Mouse (Mus musculus): ENCODE data around the gene Snu13. TPM values are rescaled to one million over a fixed set of nuclear protein-coding genes. Genes with fewer than 3 reads are reported as not detected.

The Snu13 gene
- polyA plus RNA-seq, 1 experiment from 2014 or later = 246 TPM

Other genes starting within 250 kb of the Snu13 start
- 12.5 and 14.5 TPM in 2 replicates for gene Tef, start 245.2 kb downstream of the Snu13 start, polyA plus RNA-seq (2015; fragmentation: Nextera tagmentation; extraction: Ambion mirVana)
- gene Tob2, start 188.8 kb downstream of the Snu13 start, polyA plus RNA-seq (2015; fragmentation: Nextera tagmentation; extraction: Ambion mirVana) = 25.3 and 28.6 TPM in 2 replicates
- gene Phf5a, start 175.7 kb downstream of the Snu13 start, polyA plus RNA-seq (2015; fragmentation: Nextera tagmentation; extraction: Ambion mirVana) = 119 and 122 TPM in 2 replicates
- gene Aco2, start 175.3 kb downstream of the Snu13 start, polyA plus RNA-seq (2015; fragmentation: Nextera tagmentation; extraction: Ambion mirVana) = 288 and 307 TPM in 2 replicates
- 83.9 and 85.0 TPM in 2 replicates for gene Polr3h, start 121.4 kb downstream of the Snu13 start, polyA plus RNA-seq (2015; fragmentation: Nextera tagmentation; extraction: Ambion mirVana)
- 11.2 and 12.4 TPM in 2 replicates for gene Csdc2, start 110.8 kb downstream of the Snu13 start, polyA plus RNA-seq (2015; fragmentation: Nextera tagmentation; extraction: Ambion mirVana)
- 21.5 and 22.1 TPM in 2 replicates for gene Pmm1, start 86.7 kb downstream of the Snu13 start, polyA plus RNA-seq (2015; fragmentation: Nextera tagmentation; extraction: Ambion mirVana)
- not detected in 2 replicates for gene 1700029P11Rik, start 67.1 kb downstream of the Snu13 start, polyA plus RNA-seq (2015; fragmentation: Nextera tagmentation; extraction: Ambion mirVana)
- gene Xrcc6, start 59.8 kb downstream of the Snu13 start, polyA plus RNA-seq (2015; fragmentation: Nextera tagmentation; extraction: Ambion mirVana) = 72.1 and 78.4 TPM in 2 replicates
- 17.1 and 19.6 TPM in 2 replicates for gene Desi1, start 13.7 kb downstream of the Snu13 start, polyA plus RNA-seq (2015; fragmentation: Nextera tagmentation; extraction: Ambion mirVana)
- gene 4930407I10Rik, start 11.6 kb upstream of the Snu13 start, polyA plus RNA-seq (2015; fragmentation: Nextera tagmentation; extraction: Ambion mirVana) = not detected in 2 replicates
- not detected in 2 replicates for gene Mei1, start 22.4 kb upstream of the Snu13 start, polyA plus RNA-seq (2015; fragmentation: Nextera tagmentation; extraction: Ambion mirVana)
- 9.8 and 11.6 TPM in 2 replicates for gene Ccdc134, start 80.3 kb upstream of the Snu13 start, polyA plus RNA-seq (2015; fragmentation: Nextera tagmentation; extraction: Ambion mirVana)
- gene Srebf2, start 99.6 kb upstream of the Snu13 start, polyA plus RNA-seq (2015; fragmentation: Nextera tagmentation; extraction: Ambion mirVana) = 138 and 141 TPM in 2 replicates
- 0.06 and 0.09 TPM in 2 replicates for gene Shisa8, start 165.2 kb upstream of the Snu13 start, polyA plus RNA-seq (2015; fragmentation: Nextera tagmentation; extraction: Ambion mirVana)
- gene Tnfrsf13c, start 176.8 kb upstream of the Snu13 start, polyA plus RNA-seq (2015; fragmentation: Nextera tagmentation; extraction: Ambion mirVana) = 0.09 and 0.11 TPM in 2 replicates
- 36.3 and 43.6 TPM in 2 replicates for gene Cenpm, start 197.2 kb upstream of the Snu13 start, polyA plus RNA-seq (2015; fragmentation: Nextera tagmentation; extraction: Ambion mirVana)
- not detected in 2 replicates for gene 1500009C09Rik, start 204.8 kb upstream of the Snu13 start, polyA plus RNA-seq (2015; fragmentation: Nextera tagmentation; extraction: Ambion mirVana)
- 4.2 and 4.4 TPM in 2 replicates for gene Sept3, start 227.3 kb upstream of the Snu13 start, polyA plus RNA-seq (2015; fragmentation: Nextera tagmentation; extraction: Ambion mirVana)